Mouse (Mus musculus) activated CD4-positive, CD25-positive, alpha-beta regulatory T cell, adult 9 weeks (primary cell): ENCODE results near the gene Rasal1. TPM values are rescaled to one million over a fixed set of nuclear protein-coding genes. Genes with fewer than 3 reads are reported as not detected.

Experiments used
- polyA plus RNA-seq: library from polyadenylated mRNA; unstranded; fragments of 100-300 nt; shearing (Covaris generic); gene quantifications from one replicate; pipeline ENCODE4 v1.2.1, GENCODE M21; 2017

Gene Rasal1
- polyA plus RNA-seq: 9.1 TPM

DNA sequence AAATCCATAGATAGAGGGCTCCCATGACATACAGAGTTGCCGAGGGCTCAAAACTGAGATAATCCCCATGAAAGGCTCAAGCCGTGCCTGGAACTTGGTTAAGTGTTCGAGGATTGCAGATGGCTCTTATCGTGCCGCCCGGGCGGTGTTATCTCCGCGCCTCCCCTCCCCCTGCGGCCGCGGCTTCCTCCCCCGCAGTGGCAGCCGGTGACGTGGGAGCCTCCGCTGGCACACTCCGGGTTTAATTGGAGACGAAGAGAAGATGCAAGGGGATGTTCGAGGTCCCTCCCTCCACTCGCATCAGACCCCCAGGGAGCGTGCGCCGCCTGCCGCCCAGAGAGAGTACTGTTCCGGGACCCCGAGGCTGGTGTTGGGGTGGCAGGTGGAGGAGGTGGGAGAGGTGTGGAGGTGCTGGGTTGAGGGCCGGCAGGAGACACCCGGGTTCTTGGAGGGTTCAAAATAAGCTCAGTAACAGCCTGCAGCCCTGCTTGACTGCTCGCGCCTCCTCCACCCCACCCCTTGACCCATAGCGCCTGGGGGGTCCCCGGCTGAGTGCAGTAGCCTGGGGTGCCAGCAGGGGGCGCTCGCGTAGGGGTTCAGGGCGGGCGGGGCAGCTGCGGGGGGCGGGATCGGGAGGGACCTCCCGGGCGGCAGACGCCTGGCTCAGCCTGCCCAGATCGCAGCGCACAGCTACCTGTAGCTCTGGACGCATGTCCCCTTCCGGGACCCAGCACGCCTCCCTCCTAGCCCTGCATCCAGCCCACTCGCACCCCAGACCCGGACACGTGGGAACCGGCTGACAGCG lies at the start of gene Rasal1:
Gene Rasal1 (plus strand): TSS at position 244 of the 805 bp plus-strand sequence.

DNA sequence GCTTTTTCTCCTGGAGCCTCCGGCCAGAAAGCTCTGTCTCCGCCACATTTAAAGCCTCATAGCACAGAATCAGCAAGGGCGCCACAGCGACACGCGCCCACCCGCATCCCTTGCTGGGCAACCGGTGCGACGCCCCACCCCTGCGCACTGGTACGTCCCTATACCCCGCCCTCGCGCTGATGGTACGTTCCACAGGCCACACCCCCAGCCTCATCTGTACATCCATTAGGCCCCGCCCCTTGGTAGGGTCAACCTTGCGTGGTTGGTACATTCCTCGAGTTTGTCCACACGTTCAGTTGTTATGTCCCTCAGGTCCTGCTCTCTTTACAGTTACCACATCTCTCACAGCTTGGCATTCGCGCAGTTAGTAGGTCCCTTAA lies 36.2 kb upstream of the Rasal1 start, which contains the start of the genes Rita1 and Ddx54:
Gene Rita1 (minus strand): TSS at position 148 of the 380 bp plus-strand sequence.
Gene Ddx54 (plus strand): TSS at position 298 of the 380 bp plus-strand sequence.

DNA sequence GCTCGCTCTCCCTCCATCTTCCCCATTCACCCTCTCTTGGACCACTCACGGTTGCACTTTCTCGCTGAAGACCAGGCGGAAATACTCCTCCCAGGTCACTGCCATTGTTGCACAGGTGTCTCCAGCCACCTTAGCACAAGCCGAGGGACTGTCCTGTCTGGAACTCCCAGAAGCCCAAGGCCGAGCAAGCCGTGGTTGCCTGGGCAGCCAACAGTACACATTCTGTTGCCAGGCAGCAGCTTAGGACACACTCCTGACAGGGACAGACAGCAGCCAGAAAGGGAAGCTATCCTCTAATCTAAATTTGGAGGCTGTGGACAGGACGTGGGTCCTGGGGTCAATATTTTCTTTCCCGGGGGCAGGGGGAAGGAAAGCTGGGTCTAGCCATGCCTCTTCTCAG lies 14.5 kb upstream of the Rasal1 start, which contains the start of gene Cfap73:
Gene Cfap73 (minus strand): TSS at position 105 of the 400 bp plus-strand sequence.

DNA sequence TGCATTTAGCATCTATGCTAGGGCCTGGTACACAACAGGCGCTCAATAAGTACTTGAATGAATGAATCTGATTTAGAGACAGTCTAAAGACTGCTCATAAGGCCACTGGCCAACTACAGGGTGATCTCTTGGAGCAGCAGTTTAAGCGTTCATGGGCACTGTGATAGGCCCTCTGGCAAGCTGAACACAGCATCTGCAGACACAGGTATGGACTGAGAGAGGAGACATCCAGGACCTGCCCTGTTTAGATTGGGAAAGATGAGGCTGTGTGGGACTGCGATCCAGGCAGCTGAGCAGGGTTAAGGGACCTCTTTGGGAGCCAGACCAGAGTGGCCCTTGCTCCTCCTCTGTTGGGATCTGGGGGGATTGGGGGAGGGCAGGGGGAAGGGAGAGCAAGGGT lies 63.2 kb downstream of the Rasal1 start, which contains the start of gene Dtx1:
Gene Dtx1 (minus strand): TSS at position 101 of the 400 bp plus-strand sequence.

Other genes with a start within 250 kb of the Rasal1 start
- gene Lhx5, start 217.1 kb upstream of the Rasal1 start, polyA plus RNA-seq: not detected
- gene Sdsl, start 176.0 kb upstream of the Rasal1 start, polyA plus RNA-seq: not detected
- gene Sds, start 172.3 kb upstream of the Rasal1 start, polyA plus RNA-seq: not detected
- 3.6 TPM for gene Plbd2, start 145.2 kb upstream of the Rasal1 start, polyA plus RNA-seq
- 18.1 TPM for gene Slc8b1, start 137.6 kb upstream of the Rasal1 start, polyA plus RNA-seq
- gene Tpcn1, start 60.1 kb upstream of the Rasal1 start, polyA plus RNA-seq: 24.7 TPM
- 0.86 TPM for gene Iqcd, start 59.8 kb upstream of the Rasal1 start, polyA plus RNA-seq
- 5.1 TPM for gene Rita1, start 36.2 kb upstream of the Rasal1 start, polyA plus RNA-seq
- gene Ddx54, start 36.1 kb upstream of the Rasal1 start, polyA plus RNA-seq: 86.5 TPM
- gene Cfap73, start 14.6 kb upstream of the Rasal1 start, polyA plus RNA-seq: not detected
- gene Dtx1, start 63.1 kb downstream of the Rasal1 start, polyA plus RNA-seq: 23.4 TPM
- 6.8 TPM for gene Oas2, start 101.0 kb downstream of the Rasal1 start, polyA plus RNA-seq
- gene Oas3, start 128.8 kb downstream of the Rasal1 start, polyA plus RNA-seq: 20.0 TPM
- not detected for gene Oas1e, start 146.7 kb downstream of the Rasal1 start, polyA plus RNA-seq
- 13.4 TPM for gene Oas1c, start 163.7 kb downstream of the Rasal1 start, polyA plus RNA-seq
- gene Oas1f, start 198.6 kb downstream of the Rasal1 start, polyA plus RNA-seq: not detected
- not detected for gene Oas1h, start 212.6 kb downstream of the Rasal1 start, polyA plus RNA-seq
- gene Oas1g, start 238.8 kb downstream of the Rasal1 start, polyA plus RNA-seq: 2.8 TPM